Mouse (Mus musculus): ENCODE results near the gene Dhx32. TPM values are rescaled to one million over a fixed set of nuclear protein-coding genes. Genes with fewer than 3 reads are reported as not detected.

The Dhx32 gene
- total RNA-seq, 1 experiment from 2014 or later: 31.0 TPM

- no peak for ATAC-seq (replicated peaks; ENCODE audit: low read depth, poor library complexity, severe bottlenecking)
These were observed 103.8 kb downstream of the Dhx32 start for GRCm38 (mm10) chr7:133678716-133679115.

GRCm38 (mm10) chr7:133676002-133676401 is 106.5 kb downstream of the Dhx32 start:
- peak; percentile 54; the same call in 1 of the 2 replicates for ATAC-seq (replicated peaks; ENCODE audit: low read depth, poor library complexity, severe bottlenecking)

Other genes starting within 250 kb of the Dhx32 start
- gene Tex36, start 180.6 kb downstream of the Dhx32 start, total RNA-seq (2017): not detected in 2 replicates
- gene Edrf1, start 145.2 kb downstream of the Dhx32 start, total RNA-seq (2017): 31.3 and 35.5 TPM in 2 replicates
- not detected in 2 replicates for gene Mmp21, start 102.7 kb downstream of the Dhx32 start, total RNA-seq (2017)
- 130 and 142 TPM in 2 replicates for gene Bccip, start 73.4 kb downstream of the Dhx32 start, total RNA-seq (2017)
- gene Uros, start 72.7 kb downstream of the Dhx32 start, total RNA-seq (2017): 21.7 and 37.6 TPM in 2 replicates
- gene Fank1, start 5.9 kb downstream of the Dhx32 start, total RNA-seq (2017): 1.6 TPM in 1 of 2 replicates, not detected in the other

All from common myeloid progenitor, adult 5-6 weeks (primary cell).